Mouse (Mus musculus): Measurements from ENCODE around the gene Mxra8.

Gene Mxra8

DNA sequence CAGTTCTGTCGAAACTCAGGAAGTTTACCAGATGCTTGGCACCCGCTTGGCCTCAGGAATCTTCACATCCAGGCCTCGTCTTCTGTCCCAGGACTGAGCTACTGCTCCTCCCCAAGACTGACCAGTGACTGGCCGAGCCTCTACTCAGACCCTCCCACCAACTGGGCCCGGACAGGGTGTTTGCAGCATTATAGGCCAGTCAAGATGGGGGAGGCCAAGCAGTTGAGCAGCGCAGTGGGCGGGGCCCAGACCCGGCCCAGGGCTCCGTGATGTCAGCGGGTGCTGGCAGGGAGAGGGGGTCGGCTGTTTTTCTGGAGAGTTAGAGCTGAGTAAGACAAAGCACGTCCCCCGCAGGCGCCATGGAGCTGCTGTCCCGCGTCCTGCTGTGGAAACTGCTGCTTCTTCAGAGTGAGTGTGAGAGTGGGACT lies at the start of gene Mxra8:
Gene Mxra8, plus strand, starts transcription at position 198 of the 428 bp plus-strand sequence.
- DNase-seq (ENCODE audit: low spot score in 2 of 2), result no peak

DNA sequence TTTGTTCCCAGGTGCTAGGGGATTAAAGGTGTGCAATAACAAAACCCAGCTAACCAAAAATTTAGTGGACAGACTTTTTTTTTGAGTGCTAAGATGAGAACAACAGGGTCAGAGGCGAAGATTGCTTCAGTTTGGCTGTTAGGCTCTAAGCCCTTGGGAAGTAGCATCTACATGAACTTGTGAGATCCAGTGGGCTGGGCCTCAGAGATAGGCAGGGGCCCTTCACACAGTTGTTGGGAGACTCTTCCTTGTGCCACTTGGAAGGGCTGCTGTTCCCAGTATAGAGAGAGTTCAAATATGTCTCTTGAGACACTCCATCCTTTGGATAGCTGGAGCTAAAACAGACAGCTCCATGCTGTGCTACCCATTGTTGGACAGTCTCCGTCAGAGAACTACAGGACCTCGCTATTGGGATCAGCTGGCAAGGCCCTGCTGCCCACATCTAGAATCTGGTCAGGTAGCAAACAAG lies 49.4 kb upstream of the Mxra8 start, which contains the start of gene Ankrd65:
Gene Ankrd65, plus strand, starts transcription at position 419 of the 469 bp plus-strand sequence.
- no peak for DNase-seq (ENCODE audit: low spot score in 2 of 2)

DNA sequence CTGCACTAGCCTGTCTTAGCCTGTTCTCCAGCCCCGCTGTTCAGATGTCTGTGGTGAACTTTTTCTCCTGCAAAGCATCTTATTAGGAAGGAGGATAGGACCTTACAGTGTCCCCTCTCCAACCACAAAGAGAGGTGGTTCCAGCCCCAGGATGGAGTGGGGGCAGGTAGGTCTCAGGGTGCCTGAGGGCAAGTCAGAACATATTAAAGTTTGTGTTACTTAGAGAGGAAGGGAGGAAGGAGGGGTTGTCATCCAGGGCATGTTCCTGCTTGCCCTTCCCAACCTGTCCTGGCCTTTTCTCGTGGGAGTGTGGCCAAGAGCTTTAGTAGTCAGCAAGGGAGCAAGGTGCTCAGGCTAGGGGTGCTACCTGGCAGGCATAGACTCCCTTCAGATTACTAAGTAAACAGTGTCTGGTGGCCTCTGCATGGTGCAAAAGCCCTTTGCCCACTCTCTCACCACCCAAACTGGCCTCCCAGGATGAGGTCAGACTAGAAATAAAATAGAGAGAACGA lies 48.8 kb upstream of the Mxra8 start:
- DNase-seq (ENCODE audit: low spot score in 2 of 2), result no peak

DNA sequence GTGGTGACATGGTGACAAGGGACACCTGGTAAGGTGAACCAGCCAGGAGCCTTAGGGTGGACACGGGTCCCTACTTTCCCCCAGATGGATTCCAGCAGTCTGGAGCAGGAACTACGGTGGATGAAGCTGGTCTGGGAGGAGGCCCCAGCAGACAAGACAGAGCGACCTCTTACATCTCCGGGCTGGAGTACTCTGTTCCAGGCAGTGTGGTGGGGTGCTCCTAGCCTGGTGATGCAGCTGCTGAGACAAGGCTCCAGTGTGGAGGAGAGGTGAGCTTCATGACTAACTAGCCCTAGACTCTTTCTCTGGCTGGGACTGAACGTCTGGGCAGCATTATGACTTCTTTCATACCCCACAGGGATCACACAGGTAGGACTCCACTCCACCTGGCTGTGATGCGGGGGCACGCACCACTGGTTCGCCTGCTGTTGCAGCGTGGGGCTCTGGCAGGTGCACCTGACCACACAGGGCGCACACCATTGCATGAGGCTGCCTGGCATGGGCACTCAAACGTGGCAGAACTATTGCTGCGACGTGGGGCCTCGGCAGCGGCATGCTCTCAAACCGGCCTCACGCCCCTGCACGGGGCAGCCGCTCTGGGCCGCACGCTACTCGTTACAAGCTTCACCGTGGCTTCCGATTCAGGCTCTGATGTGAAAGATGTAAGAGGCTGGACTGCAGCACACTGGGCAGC lies 48.1 kb upstream of the Mxra8 start:
- no peak for DNase-seq (ENCODE audit: low spot score in 2 of 2)

DNA sequence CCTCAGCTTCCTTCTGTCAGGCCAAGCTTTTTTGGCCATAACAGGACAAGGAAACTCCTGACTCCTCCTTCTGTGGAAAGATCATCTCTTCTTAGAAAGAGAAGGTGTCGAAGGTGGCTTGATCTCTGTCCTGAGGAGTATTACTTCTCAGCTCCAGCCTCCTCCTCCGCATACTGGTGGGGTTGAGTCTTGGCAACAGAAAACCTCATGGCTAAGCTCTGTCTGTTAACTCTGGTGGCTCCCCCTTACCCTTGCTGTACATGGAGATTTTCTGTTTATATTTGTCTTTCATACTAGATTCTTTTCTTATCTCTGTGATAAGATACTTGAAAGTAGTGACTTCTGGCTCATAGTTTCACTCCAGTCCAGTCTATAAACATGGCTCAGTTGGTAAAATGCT lies 45.8 kb upstream of the Mxra8 start:
- no peak for DNase-seq (ENCODE audit: low spot score in 2 of 2)

DNA sequence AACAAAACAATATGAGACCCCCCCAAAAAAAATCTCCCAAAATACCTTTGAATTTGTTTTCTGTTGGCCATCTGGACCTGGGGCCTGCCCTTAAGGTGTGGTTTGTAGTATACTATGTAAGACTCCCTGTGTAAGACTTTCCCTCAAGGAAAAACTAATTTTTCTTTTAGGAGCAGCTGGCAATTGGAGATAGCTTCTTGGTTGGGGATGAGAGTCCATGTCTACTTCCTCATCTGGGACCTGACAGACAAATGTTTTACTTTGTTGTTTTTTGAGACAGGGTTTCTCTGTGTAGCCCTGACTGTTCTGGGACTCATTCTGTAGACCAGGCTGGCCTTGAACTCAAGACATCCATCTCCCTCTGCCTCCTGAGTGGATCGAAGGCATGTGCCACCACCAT lies 37.4 kb upstream of the Mxra8 start:
- DNase-seq (ENCODE audit: low spot score in 2 of 2), result no peak

DNA sequence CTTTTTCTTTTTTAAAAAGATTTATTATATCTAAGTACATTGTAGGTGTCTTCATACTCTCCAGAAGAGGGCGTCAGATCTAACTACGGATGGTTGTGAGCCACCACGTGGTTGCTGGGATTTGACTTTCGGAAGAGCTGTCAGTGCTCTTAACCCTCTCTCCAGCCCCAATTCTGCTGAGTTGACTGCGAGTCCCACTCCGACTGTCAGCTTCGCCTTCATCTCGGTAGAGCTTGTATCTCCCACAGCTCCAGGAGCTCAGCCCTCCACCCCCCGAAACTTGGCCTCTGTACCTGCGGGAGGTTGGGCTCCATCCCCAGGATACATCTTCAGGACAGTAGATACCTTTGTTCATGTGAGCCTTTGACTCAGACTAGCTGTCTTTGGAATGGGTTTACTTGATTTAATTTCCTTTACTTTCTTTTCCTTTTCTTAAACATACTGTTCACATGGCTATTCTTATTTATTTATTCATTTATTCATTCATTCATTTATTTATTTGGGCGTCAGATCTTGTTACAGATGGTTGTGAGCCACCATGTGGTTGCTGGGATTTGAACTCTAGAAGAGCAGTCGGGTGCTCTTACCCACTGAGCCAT lies 36.6 kb upstream of the Mxra8 start, which contains the start of gene Mrpl20:
Gene Mrpl20, plus strand, starts transcription at position 138 of the 599 bp plus-strand sequence.
- no peak for DNase-seq (ENCODE audit: low spot score in 2 of 2)

DNA sequence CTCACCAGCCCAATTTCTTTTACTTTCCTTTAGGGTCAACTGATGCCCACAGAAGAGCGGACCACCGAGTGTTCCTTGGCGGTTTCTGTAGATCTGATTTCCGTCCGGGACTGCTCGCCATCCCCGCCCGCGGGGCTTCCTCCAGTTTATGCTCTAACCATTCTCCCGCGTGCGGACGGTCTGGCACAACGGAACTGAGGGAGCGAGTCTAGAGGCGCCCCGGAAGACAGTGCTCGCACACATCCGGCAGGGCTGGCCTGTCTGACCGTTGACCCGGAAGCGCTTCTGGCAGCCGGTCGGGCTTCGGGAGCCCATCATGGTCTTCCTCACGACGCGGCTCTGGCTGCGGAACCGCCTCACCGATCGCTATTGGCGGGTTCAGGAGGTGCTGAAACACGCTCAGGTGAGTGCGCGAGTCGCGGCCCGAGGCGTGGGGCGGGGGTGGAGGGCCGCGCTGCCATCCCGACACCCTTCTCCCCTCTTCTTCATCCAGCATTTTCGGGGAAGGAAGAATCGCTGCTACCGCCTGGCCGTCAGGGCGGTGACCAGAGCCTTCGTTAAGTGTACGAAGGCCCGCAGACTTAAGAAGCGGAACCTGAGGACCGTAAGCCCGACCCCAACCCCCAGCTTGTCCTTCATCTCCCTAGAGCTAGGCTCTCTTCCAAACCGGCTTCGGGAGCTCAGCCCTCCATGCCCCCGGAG lies 36.0 kb upstream of the Mxra8 start:
- peak; percentile 95 for DNase-seq (ENCODE audit: low spot score in 2 of 2)

DNA sequence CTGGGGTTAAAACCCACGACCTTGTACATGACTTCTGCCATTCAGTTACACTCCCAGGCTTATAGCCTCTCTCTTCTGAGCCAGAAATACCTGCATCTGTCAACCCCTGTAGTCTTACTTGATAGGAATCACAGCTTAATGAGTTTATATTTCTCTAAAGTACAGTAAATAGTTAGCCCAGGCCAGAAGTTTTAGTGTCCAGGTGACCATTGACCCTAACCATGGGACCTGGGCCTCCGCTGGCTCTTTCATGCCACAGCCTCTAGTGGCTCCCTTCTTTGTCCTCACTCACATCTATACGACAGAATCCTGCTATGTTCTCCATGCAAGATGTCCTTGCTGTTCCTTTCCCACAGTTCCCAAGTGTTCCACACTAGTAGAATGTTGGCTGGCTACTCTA lies 31.6 kb upstream of the Mxra8 start:
- no peak for DNase-seq (ENCODE audit: low spot score in 2 of 2)

DNA sequence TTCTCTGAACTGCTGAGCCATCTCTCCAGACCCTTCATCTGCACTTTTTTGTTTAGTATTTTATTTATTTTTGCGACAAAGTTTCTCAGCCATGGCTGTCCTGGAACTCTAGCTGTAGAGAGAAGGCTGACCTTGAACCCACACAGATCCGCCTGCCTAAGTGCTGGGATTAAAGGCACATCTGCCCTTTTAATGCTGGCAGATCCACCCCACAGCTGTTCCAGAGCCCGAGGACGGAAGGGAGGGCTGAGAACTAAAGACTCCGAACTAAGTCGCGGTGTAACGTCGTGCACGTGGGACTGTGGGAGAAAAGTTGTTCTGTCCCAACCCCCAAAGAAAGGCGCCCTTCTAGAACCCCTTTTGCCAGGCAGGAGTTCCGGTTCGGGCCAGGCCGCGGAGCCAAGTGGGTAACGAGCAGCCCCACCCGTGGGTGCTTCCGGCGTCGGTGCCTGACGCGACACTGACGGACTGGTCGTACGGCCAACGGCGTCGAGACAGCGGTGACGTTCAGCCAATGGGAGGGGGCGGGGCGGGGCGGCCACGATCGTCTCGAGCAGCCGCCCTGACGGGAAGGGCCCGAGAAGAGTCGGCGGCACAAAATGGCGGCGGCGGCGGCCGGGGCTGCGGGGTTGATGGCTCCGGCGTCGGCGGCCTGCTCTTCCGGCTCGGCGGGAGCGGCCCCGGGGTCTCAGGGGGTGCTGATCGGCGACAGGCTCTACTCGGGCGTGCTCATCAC lies 27.4 kb upstream of the Mxra8 start, which contains the start of gene Ccnl2:
Gene Ccnl2, plus strand, starts transcription at position 561 of the 736 bp plus-strand sequence.
- DNase-seq (ENCODE audit: low spot score in 2 of 2), result peak; percentile 90 to 93

DNA sequence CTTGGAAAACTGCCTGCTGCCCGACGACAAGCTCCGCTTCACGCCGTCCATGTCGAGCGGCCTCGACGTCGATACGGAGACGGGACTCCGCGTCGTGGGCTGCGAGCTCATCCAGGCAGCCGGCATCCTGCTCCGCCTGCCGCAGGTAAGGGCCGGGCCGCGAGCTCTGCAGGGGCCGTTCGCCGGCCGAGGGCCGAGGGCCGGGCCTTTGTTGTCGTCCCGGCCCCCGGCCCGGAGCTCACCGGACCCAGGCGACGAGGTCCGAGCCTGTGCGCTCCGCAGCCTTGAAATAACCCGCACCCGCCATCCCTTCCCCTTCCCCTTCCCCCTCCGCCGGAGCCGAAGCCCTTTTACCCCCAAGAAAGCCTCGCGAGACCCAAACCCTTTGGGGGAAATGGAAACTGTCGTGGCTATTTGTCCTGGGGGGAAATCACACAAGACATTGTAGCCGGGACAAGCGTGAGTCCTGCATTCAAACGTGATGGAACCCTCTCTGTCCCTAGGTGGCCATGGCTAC lies 26.8 kb upstream of the Mxra8 start:
- no peak for DNase-seq (ENCODE audit: low spot score in 2 of 2)

DNA sequence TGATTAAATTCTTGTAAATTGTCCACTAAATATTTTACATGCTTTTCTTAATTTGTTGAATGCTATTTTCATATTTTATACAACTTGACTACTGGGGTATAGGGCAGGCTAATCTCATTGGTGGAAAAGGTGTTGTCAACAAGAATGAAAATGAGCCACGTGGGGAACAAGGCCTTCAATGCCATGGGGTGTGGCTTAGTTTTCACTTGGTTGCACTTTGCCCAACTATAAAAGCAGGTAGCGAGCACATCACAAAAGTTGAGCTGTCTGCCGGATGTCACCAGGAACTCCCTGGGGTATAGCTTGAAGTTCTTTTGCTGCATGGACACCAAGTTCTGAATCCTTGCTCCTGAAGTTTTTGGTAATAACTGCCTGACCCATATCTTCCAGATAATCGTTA lies 21.9 kb upstream of the Mxra8 start:
- no peak for DNase-seq (ENCODE audit: low spot score in 2 of 2)

DNA sequence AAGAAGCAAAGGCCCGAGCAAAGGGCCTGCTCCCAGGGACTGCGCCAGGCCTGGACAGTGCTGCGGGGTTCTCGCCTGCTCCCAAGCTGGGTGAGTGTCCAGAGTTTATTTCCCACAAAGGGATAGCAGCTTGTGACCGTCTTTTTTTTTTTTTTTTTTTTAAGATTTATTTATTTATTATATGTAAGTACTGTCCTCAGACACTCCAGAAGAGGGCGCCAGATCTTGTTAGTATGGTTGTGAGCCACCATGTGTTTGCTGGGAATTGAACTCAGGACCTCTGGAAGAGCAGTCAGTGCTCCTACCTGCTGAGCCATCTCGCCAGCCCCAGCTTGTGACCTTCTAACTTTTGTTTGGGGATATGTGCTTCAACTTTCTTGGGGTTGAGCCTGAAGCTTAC lies 18.5 kb upstream of the Mxra8 start:
- no peak for DNase-seq (ENCODE audit: low spot score in 2 of 2)

DNA sequence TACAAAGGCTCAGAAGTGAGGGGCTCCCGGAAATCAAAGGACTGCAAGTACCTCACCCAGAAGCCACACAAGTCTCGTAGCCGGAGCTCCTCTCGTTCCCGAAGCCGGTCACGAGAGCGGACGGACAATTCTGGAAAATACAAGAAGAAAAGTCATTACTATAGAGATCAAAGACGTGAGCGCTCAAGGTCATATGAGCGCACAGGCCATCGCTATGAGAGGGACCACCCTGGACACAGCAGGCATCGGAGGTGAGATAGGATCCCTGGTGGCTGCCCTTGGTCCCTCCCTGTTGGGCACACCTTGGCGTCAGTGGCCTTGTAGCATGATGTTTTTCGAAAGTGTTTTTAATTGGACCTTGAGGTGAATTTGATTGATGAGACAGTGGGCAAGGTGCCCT lies 16.0 kb upstream of the Mxra8 start:
- no peak for DNase-seq (ENCODE audit: low spot score in 2 of 2)

DNA sequence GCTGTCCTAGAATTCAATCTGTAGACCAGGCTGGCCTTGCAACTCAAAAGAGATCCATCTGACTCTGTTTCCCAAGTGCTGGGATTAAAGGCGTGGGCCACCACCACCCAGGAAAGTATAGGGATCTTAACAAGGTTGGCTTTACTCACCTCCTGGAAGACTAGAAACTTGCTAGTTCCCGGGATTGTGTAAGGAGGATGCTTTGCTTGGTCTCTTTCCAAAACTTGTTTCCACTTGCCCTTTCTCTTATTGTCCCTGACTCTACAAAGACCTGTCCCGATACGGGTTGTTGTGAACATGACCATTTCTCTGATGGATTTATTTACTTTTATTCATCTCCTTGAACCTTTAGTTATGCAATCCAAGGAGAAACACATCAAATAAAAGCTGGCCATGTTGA lies 9.6 kb upstream of the Mxra8 start:
- no peak for DNase-seq (ENCODE audit: low spot score in 2 of 2)

DNA sequence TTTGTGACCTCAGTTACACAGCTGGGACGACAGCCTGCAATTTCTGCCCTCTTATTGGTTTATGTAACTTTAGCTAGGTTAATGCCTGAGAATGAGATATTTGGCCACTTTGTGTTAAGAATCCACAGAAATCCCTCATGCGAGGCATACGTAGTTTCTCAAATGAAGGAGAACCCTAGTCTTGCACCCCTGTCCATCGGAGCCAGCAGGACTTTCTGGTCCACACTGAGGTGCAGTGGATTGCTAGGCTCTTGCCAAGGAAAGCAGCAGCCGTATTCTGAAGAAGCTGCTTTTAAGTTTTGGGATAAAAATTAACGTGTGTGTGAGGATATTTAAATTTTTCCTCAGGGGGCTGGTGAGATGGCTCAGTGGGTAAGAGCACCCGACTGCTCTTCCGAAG lies 8.9 kb upstream of the Mxra8 start:
- no peak for DNase-seq (ENCODE audit: low spot score in 2 of 2)

DNA sequence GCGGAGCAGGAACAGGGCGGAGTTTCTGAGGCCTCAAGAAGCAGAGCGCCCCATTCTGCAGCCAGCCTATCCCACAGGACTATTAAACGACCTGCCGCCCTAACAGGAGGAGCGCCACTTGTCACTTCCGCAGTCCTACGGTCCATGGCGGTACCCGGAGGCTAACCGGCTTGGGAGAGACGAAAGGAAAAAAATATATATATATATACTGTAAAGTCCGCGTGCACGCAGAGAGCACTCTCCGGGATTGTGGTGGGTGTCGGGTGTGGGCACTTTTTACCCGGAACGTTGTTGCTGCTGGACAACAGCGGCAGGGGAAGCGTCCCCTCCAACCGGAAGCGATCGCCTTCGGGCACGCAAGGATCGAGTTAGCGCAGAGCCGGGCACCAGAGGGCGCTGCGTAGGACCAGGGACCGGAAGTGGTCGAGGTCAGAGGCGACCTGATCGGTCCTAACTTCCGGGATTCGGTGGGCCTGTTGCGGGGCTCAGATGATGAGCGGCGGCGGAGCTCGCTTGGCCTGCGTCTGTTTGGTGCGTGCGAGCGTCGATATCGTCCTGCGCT lies 8.2 kb upstream of the Mxra8 start, which contains the start of gene Aurkaip1:
Gene Aurkaip1, plus strand, starts transcription at position 68 of the 562 bp plus-strand sequence.
- DNase-seq (ENCODE audit: low spot score in 2 of 2), result peak; percentile 93 to 95

DNA sequence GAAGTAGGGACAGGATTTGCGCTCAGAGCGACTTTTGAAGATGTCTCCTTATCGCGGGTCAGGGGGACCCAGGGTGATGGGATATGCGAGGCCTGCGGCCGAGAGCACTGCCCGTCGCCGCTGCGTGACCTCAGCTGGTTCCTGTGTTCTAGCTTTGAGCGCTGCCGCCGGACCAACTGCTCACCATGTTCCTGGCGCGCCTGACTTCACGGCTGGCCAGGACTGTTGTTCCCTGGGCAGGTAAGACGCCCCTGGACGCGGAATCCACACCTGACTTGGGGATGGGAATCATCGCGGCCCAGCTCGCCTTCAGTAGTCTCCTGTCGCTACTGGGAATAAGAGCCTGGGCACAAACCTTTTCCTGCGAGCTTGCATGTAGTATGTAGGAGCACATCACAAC lies 7.6 kb upstream of the Mxra8 start:
- DNase-seq (ENCODE audit: low spot score in 2 of 2), result peak in 1 of 2 experiments; percentile 10

DNA sequence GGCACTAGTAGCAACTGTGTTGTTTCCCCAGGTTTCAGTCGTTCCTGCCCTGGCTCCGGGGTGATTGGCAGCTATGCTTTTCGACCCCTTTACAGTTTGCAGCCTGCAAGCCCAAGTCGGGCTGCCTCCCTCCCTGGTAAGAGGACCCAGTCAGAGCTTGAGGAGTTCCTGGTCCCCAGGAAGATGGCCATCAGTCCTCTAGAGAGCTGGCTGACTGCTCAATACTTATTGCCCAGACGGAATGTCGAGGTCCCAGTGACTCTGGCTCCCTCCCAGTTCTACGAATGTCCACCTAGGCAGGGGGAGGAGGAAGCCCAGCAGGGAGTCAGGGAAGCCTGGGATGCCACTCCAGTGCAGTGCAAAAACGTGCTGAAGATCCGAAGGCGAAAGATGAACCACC lies 7.2 kb upstream of the Mxra8 start:
- DNase-seq (ENCODE audit: low spot score in 2 of 2), result no peak

DNA sequence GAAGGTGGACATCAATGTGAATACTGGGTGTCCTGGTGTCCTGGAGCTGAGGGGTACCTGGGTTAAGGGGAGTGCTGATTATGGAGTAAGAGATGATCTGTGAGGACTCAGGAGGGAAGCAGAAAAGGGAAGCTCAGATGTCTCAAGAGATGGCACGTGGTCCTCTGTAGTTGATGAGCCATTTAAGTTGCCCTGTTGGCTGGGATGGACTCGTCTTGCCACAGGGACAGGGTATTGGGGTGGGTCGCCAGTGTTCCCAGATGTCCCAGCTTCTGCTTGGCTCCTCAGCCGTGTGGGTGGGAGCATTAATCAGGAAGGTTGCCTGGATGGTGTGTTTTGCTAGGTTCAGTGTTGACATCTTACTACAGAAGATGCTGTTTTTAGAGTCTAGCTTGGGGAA lies 6.2 kb upstream of the Mxra8 start:
- DNase-seq (ENCODE audit: low spot score in 2 of 2), result no peak

DNA sequence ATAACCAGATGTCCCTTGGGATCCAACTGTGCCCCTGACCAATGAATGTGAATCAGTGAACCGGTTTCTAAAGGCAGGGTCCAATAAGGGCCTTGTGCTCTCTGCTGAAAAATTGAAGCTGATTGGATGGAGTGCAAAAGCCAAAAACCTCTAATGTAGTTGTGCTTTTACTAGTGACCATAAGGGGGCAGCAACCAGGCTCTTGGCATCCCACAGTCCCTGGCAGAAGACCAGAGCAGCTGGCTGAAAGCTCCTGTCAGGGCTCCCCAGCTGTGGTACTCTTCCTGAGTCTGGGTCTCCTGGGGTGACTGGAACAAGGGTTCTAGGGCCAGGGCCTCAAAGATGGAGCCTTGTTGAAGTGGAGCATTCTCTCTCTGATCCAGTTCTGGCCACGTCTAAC lies 5.6 kb upstream of the Mxra8 start:
- DNase-seq (ENCODE audit: low spot score in 2 of 2), result peak; percentile 73 to 81

Measured in frontal cortex, postnatal 36 days (tissue).